Mouse (Mus musculus) yolk sac, embryonic 10.5 days (tissue): Measurements from ENCODE around the gene Ggt5.
A peak's percentile ranks its signal among the peaks of the same experiment; 100 is the strongest.

Source experiments
- DNase-seq: peaks from one replicate; pipeline ENCODE4 v3.0.0-alpha.2; 2017; ENCODE audit warnings: low spot score

The Ggt5 gene

DNA sequence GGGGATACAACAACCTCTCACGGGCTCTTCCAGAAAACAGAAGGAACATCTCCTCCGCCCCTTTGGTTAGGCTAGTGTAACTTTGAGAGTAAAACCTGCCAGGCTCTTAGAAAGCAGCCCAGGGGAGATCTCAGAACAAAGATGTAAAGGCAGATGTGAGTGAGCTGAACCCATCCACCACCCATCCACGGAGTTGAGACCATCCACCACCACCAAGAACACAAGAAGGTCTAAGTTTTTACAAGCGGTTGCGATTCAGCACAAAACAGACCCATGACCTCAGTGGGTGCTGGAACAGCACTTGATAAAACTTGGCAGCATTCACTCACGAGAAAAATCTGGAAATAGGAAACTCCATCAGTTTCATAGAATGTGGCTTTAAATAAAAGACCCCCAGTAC, 36.8 kb downstream of the Ggt5 start:
- DNase-seq: no peak

DNA sequence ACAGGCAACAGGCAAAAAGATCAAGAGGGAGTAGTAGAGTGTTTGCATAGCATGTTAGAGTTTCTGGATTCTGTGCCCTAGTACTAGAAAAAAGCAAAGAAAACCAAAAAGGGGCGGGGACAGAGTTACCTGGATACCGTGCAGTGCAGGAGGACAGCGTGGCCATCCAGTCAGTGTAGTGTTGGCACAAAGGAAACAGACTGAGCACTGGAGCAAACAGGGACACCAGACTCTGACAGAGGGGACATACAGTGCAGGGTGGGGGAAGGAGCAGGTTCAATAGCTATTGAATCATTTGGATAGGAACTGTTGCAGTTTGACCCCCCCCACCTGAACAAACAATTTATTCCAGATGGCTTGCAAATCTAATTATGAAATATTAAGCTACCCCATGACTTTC, 37.9 kb downstream of the Ggt5 start:
- DNase-seq: no peak

DNA sequence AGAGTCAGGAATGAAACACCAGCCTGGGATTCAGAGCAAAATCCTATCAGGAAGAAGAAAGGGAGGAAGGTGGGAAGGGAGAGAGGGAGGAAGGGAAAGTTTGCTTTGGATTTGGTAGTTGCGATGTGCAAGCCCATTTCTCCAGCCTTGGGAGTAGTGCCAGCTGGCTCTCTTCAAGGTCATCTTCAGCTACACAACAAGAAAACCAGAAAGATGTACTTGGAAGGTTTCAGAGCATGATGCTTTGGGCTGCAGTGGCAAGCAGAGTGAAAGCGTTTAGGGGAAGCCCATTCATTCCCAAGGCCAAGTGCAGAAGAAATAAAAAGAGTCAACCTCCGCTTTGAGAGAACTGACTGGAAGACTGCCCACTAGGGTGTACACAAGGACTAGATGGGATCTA, 38.4 kb downstream of the Ggt5 start:
- no peak for DNase-seq

DNA sequence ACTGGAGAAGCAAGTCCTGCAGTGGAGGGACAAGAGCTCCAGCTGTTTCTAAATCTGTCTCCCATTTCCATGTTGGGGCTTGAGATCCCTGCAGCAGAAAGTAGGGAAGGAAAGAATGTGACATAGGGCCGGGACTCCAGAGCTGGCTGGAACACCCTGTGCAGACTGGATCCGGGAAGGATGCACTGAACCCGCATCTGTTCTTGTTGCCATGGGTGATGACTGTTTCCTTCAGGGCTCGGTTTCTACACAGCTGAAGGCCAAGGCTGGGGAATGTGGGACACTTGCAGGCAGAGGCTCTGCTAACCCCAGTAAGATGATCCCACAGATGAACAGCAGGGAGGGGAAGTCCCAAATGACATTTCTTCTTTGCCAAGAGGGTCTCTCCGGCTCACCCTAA, 43.5 kb downstream of the Ggt5 start:
- no peak for DNase-seq

DNA sequence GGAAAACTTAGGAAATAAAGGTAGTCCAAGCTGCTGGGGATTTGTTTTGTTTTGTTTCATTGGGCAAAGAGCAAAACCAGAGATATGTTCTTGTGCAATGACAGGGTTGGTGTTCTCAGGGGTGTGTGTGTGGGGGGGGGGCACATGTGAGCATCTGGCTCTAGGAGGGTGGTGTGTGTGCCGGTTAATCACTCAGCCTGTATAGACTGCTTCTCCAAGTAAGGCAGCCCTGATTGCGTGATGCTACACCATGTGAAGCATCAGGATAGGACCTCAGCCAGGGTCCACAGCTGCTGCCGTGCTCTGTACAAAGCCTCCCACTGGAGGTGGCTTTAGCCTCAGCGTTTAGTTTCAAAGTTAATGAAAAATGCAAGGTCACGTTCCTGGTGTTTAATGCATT, 43.9 kb downstream of the Ggt5 start:
- no peak for DNase-seq

DNA sequence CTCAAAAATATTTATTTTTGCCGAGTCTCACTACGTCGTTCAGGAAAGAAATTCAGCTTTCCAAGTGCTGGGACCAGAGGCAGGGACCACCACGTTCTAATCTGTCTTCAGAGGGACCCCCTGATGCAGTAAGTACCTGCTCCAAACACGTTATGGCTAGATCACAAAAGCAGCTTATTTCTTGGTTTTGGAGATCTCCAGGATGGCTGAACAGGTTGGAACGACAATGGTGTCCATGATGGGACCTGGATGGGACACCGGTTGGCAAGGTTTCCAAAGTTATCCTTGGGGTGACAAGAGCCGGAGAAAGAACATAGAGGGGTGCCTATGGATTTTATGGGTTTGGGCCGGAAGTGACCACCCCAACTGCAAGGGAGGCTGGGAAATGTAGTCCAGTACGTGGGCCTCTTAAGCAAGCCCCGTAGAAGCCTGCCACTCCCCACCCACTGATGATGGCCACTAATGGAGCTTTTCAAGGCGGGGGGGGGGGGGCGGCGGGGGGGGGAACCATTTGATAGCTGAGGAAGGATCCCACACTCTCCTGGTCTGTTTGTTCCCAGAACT, 44.5 kb downstream of the Ggt5 start:
- DNase-seq: no peak

DNA sequence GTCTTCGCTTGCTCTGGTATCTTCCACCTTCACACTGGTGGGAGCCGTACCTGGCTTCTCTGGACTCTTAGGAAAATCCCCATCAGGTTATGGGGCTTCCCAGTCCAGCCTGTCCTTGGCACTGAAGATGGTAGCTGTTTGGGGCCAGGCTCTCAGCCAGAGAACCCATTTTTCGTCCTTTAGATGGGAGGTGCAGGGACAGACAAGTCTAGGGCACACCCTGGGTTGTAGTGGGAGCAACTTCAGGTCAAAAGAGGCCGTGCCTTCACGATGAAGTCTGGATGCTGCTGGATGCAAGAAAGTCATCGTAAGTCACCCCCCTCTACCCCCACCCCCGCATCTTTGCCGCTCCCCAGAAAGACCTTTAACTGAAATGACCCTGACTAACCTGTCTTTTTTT, 45.5 kb downstream of the Ggt5 start:
- no peak for DNase-seq

DNA sequence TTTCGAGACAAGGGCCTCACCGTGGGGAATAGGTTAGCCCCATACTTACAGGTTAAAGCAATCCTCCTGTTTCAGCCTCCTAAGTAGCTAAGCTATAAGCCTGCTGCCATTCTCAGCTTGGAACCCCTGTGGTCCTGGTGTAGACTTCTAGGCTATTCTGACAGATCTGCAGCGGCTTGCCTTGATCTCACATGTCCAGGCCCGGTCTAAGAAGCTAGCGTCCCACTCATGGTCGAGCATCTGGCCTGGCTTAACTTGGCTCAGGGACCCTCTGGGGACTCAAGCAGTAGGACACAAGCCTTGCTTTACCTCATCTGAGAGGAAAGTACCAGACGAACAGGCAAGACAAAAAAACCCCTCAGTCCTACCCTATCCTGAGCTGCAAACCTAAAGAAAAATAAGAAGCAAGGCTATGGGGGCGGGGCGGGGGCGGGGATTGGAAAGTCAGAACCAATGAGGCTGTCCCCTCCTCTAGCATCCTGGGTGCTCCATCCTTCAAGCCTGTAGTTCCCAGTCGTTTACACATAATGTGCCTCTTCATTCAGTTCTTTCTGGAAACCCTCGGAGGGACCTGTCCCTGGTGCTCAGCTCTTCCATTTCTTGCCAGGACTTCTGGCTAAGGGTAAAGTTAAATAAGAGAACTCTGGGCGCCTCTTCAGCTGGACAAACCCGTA, 46.0 kb downstream of the Ggt5 start:
- DNase-seq: no peak

DNA sequence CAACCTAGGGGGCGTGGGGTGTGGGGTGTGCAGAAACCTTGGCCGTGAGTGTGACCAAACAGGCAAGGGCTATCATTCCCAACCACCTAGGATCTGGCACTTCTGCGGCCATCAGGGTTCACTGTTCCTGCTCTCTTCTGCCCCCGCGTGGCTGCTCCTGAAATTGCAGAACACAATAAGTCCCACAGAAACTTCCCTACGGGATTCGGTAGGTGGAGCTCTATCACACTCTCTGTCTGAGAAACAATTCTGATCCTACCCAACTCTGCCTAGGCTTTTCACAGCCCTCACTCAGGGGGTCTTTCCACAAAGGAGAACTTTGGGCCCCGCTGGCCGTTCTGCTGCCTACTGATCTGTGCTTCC, 46.5 kb downstream of the Ggt5 start:
- DNase-seq: peak; percentile 66

DNA sequence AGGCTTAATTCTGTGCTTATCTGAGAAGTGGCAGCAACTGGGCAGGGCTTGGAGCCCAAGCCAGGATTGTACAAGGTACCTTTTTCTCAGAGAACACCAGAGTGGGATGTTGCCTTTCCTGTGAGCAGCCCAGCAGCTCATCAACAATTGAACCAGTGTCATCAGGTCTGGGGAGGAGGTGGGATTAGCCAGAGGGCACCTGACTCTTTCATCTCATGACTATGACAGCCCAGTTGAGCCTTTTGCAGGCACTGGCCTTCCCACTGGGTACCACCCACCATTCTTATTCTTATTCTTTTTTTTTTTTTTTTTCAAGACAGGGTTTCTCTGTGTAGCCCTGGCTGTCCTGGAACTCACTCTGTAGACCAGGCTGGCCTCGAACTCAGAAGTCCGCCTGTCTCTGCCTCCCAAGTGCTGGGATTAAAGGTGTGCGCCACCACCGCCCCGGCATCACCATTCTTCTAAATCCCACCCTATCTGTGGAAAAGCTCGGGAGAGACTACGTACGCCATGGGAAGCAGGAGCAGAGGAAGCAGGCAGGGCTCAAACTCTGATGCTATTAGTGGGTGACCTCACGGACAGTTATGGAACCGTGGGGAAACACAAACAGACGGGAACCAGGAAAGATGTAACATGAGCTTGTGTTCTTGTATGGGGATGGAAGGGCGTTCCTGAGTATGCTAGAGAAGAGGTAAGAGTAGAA, 47.1 kb downstream of the Ggt5 start:
- no peak for DNase-seq

DNA sequence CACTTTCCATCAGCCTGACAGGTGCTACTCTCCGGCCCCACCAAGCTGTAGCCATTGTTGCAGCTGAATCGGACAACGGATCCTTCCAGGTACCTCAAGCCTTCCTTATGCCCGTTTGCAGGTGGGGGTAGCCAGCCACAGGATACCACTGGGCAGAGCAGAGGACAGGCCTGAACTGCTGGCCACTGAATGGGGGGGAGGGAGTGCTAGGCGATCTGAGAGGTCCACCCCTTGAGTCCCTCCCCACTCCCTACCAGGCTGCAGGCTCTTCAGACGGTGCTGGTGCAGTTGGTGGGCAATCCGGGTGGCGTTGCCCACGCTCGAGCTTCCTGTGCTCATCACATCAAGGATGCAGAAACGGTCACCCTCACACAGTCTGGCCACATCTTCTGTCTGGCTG, 48.6 kb downstream of the Ggt5 start:
- DNase-seq: no peak

DNA sequence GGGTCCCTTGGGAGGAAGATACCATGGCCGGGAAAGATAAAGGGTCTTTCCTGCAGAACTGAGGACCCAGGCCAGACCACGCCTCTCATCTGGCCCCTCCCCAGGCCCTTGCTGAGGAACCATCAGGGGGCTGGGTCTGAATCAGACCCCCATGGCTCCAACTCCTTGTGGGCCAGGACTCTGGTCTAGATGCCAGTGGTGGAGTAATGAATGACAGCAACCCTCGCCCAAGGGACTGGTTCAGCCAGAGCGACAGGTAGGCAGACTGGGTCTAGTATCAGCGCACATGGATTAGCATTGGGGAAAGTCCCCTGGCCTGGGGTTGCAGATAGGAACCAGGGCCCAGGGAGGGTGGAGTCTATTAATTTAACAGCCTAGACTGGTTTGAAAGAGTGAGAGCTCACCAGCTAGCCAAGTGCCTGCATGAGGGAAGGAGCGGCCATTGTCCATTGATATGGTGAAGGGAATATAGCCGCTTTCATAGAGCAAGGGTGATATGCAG, 52.6 kb downstream of the Ggt5 start:
- DNase-seq: no peak

DNA sequence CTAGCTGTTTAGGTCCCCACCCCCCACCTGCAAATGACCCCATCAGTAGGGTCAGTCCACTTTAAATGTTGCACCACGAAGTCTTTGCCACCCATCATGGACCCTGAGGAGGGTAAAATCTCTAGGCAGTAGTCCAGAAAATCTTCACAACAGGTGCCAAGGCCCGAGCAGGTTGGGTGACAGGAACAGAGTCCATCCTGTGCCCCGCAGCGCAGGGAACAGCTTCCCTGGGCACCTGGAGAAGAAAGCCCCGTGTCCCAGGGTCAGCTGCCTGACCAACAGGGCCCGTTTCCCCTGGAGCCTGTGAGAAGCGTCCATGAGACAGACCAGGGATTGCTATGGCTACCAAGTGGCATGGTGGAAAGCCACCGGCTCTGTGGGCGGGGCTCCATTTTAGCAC, 53.3 kb downstream of the Ggt5 start:
- no peak for DNase-seq

DNA sequence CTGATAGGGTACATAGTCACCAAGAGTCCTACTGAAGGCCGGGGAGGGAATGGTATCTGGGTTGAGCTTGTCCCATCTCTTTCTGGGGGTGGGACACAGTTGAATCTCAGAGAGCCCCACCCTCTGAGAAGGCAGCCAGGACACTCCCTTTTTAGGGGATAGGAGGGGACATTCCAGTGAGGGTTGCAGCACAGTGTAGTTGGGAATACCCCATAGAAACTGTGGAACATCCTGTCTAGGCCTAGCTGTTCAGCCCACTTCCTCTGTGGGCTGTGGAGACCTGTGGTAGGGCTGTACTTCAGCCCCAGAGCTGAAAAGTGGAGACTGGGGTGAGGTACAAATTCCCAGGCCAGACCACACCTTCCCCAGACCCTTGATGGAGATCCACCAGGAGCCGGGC, 53.8 kb downstream of the Ggt5 start:
- no peak for DNase-seq

DNA sequence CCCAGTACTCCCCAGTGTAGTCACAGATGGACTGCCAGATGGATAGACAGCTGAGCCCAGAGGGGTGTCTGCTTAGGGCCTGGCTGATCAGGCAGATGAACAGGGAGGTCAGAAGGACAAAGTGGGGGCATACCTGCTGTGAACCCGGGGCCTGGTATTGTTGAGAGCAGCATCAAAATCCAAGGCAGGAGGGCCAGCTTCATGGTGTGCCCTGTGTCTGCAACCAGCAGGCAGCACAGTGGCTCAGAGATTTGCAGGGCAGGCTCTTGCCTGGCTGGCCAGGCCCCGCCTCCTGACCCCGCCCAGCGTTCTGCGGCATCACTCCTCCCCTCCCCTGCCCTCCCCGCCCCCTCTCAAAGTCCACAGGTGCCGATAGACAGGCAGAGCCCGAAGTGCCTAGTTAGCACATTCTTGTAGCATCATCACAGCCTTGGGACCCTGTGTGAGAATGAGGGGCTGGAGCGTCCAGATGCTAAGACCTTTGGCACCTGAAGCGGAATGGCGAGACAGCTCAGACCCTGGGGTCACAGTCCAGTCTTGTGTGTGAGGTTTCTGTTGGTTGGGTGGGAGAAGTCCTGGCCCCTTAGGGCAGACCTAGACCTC, 54.7 kb downstream of the Ggt5 start, which contains the start of gene Susd2:
Susd2 (minus strand) TSS at position 268 of the 603 bp plus-strand sequence.
- peak; percentile 94 for DNase-seq

DNA sequence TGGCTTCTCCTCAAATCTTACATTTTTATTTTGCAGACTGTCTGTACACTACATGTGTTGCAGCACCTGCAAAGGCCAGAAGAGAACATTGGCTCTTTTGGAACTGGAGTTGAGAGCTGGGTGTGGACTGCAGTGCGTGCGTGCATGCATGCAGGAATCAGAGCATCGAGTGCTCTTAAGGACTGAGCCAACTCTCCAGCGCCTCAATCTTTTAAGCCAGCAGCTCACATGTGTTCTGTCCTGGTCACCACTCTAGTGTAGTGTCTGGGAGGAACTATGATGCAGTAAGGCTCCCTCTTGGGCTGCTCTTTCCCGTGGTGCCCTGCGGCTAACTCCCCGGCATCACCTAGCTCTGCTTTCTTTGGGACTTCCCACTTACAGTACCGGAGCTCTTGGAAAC, 56.5 kb downstream of the Ggt5 start:
- DNase-seq: no peak

DNA sequence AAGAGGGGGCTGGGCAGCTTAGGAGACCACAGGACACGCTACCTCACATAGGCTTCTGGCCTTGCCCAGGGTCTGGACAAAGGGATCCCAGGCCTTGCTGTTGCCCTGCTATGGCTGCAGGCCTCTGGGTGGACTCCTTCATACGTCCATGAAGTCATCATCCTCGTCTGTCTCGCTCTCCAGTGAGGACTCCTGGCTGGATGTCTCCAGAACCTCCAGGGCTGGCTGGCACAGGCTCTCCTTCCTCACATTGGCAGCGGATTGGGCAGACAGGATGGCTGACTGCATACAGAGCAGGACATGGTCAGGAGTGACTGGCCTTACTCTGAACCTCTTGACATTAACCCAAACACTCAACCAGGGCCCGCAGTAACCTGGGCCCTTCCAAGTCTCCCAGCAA, 57.3 kb downstream of the Ggt5 start:
- no peak for DNase-seq

DNA sequence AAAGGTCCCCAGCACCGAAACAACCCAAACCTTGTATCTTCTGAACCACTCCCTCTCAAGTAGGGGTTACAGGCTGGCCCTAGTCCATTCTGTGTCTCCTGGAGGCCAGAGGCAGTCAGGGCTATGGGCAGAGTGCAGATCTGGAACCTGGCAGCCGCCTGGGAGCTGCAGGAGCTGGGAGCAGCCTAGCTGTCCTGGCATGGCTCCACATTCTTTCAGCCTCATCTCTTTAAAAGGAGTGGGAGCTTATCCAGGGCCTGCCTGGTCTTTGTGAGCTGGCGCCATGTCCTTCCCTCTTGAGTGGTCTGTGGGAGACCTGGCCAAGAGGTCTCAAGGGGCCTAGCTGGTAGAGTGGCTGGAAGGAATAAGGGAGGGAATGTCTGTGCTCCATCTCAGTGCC, 58.2 kb downstream of the Ggt5 start:
- DNase-seq: no peak

DNA sequence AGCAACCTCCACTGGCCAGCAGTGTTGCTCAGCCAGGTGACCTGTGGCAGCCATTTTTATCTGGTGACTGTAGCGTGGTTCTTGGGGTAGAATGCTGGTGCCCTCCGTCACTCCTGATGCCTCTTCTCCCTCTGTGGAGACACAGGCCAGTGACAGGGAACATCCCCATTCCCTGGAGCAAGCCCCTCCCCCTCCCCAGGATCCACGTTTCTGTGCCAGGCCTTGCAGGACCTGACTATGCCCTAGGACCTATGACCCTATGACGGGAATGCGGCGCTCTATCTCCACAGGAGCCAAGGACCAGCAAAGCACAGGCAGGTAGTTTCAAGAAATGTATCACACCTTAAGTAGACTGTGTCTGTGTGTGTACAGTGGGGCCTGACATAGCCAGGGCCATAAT, 59.0 kb downstream of the Ggt5 start:
- no peak for DNase-seq

DNA sequence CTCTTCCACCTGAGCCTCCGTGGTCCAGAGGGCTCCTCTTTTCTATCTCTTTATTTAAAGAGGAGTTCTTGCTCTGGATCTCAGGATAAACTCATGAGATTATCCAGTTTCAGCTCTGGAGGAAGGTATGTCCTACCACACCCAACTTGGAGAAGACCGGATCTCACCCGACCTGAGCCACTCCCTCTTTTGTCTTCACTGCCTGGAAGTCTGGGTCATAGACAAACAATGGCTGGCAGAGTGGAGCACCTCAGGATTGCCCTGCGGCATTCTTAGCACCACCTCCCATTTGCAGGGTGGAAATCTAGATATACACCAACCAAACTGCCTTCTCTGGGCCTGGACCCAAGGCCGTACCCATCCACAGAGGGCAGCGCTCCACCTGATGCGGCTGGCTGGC, 59.9 kb downstream of the Ggt5 start:
- DNase-seq: no peak

DNA sequence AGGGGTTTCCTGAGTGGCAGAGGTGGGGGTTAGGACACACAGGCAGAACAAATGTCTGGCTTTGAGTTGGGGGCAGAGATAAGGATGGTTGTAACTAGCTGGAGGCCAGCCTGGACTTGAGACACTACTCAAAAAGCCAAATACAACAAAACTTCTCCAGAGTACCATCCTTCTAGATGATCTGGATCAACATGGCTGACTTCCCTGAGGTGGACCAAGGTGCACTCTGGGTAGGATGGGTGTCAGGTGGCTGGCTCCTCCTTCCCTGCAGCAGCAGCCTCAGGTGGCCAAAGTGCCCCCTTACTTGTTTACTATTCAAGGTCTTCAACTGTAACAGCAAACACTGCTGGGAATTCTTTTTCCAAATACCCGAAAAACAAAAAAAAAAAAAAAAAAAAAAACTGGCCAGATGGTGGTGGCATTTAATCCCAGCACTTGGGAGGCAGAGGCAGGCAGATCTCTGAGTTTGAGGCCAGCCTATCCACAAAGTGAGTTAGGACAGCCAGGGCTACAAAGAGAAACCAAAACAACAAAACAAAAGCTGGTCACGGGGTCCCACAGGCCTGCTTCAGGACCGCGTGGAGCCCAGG, 60.4 kb downstream of the Ggt5 start:
- no peak for DNase-seq

DNA sequence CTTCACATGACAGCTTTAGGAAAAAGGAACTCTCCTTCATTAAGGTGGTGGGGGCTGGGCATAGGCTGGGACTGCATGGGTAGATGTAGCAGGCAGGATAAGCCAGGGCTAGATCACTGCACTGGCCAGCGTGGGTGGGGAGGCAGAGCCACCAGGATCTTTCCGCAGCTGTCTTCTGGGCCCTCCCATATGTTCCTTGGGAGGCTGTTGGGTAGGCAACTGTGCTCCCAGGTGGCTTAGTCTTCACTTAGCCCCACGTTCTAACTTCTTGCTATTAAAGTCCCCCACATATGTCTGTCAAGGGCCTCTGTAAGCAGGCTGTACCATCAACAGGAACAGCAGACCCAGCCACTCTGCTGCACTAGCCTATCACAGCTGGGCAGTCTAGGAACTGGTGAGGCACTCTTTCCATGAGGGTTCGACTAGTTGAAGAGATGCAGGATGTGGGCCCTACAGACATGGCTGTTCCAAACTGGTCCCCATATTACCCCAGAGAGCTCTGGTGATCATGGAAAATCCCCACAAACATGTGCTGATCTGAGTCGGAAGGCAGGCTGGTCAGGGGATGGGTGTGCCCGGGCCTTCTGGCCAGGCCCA, 61.3 kb downstream of the Ggt5 start:
- no peak for DNase-seq
